Mouse (Mus musculus): ENCODE measurements around the gene Sec1.

DNA sequence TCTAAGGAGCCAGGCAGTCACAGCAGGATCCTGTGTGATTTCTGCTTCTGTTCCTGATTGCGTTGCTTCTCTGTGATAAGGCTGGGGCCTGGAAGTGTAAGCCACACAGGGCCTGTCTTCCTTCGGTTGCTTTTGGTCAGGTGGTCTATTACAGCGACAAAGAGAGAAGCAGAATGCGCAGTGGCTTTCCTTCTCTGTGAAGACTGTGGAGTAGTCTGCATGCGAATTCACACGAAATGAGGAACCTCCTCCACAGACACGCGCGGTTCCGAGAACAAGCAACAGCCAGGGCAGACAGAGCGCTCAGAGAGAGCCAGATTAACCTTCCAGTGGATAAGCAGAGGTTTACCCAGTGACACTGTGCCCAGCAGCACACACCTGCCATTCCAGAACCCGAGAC is 47.1 kb upstream of the Sec1 start:
- TF ChIP-seq CTCF (IDR thresholded peaks at IDR 0.05; ENCODE audit: extremely low read depth, insufficient read length, insufficient replicate concordance, low read depth, low read length): no peak
- no peak for TF ChIP-seq POLR2A (IDR thresholded peaks at IDR 0.05; ENCODE audit: low read depth, low read length)
